Mouse (Mus musculus) hindlimb bud, embryonic 11.5 days (tissue): ENCODE results near the gene Spib.

Experiments
- DNase-seq: peaks from one replicate; pipeline ENCODE4 v3.0.0-alpha.2; 2012; ENCODE audit warnings: low read depth, low spot score; ENCODE audit errors: extremely low spot score

Spib gene

DNA sequence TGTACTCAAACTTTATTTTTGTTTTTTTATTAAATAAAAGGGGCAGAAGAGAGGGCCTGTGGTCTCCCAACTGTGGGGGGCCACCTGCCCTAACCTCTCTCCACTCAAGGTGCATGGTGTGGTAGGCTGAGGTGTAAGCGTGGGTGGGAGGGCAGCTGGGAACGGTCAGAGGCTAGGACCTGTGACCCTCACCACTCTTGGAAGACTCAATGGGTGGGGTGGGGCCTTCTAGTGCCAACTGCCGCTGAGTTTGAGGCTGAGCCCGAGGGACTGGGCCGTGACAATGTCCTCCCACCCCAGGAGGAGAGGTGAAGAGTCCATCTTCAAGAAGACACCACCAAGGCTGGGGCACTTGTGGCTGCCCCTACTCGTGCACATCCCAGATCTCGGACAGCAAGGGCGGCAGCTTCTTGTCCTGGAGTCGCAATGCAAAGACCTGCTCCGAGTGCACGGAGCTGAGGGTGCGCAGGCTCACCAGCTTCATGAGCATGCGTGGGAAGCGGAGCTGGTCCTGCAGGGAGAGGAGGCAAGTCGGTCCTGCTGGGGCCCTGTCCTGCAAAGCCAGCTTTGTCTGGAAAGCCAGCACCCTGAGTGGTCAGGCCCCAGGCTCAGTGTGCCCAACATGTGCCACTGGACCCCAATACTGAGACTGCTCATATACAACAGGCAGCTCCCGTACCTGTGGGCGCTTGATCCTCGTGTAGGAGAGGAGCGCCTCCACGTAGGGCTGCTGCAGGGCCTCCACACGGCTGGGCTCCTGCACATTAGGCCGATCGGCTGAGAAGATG, 17.9 kb upstream of the Spib start:
- no peak for DNase-seq

DNA sequence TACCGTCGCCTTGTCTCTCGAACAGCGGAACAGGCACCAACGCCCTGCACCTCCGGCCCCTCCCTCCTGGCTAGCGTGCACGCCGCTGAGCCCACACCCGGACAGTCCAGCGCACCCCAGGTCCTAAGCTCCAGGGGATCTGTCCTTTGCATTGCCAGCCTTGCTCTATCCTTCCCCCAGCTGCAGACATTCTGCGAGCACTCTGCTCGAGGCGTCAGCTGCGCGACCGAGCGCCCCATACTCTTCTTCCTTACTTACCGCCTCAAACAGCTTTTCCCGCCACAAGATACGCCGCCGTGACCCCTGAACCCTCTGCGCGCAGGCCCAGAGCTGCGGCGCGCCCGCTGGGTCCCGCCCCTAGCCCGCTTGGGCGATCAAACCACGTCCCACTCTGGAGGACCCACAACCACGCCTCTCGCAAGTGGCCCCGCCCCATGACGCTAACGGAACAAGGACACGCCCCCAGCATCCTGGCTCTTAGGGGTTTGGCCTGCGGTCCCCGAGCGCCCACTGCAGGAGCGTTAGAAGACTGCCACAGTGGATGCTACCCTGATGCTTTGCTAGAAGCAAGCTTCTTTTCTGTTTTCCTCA, 16.7 kb upstream of the Spib start, which contains the start of gene Pold1:
Gene Pold1 (minus strand): TSS at position 353 of the 591 bp plus-strand sequence.
- peak; percentile 95 for DNase-seq

DNA sequence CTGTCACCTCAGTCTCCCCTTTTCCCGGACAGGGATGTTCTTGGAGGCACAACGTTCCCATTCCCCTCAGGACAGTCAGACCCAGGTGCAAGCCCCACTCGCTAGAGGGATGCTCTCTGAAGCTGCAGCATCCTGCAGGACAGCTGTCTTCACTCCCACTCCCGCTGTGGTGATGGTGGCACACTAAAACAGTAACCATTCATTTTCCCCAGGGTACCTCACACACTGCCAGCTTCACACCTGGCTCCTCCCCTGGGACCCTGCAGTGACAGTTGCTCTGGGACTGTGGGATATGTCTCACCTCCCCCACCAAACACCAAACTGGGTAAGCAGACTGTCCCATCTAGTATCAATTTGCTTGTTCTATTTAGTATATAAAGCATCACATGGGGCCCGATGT, 15.9 kb upstream of the Spib start:
- DNase-seq, result no peak

DNA sequence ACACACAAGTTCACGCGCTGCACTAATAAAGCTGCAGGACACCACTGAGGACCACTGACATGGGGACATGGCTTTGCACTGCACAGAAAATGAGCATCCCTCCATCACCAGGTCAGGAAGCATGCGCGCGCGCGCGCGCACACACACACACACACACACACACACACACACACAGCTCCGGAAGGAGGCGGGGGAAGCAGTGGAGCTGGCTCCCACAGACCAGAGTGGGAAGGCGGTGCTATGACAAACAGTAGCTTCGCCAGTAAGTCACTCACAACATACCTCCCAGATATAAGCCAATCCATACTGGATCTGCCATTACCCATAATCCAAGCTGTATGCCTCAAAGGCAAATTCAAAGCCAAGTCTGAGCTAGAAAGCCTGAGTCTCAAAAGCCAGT, 15.2 kb upstream of the Spib start:
- no peak for DNase-seq

DNA sequence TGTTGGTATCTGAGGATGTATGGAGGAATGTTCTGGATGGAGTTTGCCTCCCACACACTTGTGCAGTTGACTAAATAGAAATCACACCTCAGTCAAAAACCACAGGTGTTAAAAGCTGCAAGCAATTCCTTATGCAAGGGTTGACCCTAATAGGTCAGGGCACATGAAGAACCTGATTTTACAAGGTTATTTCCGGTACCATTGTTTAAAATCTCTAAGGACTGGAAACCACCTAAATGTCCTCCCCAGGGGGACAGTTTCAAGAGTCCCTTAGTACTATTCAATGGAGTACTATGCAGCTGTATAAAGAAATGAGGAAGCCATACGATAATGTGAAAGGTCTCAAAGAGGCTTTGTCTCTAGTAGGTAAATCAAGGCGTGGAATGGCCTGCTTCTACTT, 14.4 kb upstream of the Spib start:
- DNase-seq, result no peak

DNA sequence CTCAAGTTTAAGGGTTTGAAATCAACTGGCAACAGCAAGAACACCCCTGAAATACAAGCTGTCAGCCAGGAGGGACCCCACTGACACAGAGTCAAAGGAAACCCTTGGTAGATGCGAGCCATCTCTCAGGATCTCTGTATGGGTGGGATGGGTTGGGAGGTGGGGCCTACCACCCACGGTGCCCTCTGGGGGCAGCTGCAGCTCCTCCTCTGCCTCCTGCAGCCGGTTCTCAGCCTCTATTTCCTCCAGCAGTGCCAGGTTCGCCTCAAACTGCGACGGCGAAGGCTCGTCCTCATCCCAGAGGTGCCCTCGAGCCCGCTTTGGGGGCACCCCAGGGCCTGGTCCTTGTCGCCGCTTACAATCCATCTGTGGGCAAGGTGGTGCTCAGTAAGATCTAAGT, 11.2 kb upstream of the Spib start:
- DNase-seq, result no peak

DNA sequence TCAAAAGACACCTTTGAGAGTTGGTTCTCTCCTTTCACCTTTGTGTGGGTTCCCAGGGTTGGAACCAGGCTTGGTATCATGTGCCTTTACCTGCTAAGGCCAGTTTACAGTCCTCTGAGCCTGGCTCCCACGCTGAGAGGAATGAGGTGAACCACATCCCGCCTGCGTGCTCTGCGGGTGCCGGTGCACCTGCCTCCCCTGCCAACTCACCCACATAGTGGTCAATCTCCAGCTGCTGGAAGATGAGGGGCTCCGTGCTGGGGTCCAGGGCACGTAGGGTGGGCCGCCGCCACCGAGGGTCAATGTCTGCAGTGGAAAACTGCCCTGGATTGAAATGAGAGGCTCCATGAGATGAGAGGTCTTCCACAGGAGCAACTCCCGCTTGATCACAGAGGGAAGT, 10.7 kb upstream of the Spib start:
- no peak for DNase-seq

DNA sequence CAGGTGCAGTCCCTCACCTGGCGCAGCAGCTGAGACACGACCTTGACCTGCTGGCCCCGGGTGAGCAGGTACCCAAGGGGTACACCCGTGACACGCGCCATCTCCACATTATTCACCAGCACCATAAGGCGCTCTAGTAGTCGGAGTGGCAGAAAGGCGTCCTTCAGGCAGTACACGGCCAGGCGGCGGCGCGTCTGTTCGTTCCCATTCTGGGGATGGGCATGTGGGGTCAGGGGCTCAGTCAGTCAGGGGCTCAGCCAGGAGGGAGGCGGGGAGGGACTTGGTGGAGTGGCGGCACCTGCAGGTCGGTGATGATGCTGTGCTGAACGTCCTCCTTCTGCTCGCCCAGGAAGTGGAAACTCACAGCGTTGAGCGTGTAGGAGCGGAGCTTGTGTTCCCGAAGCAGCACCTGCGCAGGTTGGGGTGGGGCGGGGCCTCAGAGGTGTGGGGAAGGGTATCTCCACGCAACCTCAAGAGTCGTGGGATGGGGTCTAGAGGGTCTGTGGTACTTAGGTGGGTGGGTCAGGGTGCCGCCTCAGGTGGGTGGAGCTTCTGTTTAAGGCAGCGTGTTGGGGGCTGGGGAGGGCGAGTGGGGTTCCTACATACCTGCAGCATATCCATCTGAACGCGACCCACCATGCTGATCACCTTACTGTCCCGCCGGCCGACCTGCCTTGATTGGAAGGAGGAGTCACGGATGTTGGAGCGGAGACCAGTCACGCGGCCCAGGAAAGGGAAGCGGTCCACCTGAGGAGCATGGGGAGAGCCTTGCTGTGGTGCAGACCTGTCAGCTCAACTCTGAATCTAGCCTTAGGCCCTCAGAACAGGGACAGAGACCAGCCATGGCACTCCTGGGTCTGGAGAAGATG, 7.1 kb upstream of the Spib start:
- DNase-seq, result no peak

DNA sequence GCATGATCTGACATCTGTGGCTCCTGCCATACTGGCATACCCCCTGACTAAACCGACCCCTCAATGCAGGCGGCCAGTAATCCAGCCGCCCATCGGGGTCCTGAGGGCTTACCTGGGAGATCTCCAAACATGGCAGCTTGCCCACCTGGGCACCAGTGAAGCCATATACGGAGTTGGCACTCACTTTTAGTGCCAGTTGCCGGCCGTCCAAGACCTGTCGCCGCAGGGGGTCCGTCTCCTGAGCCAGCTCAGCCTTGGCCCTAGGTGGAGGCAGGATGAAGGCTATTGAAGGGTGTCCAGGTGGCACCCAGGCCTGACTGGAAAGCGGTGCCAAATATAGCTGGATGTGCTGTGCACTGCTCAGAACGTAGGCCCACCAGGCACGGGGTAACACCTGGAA, 5.6 kb upstream of the Spib start:
- no peak for DNase-seq

DNA sequence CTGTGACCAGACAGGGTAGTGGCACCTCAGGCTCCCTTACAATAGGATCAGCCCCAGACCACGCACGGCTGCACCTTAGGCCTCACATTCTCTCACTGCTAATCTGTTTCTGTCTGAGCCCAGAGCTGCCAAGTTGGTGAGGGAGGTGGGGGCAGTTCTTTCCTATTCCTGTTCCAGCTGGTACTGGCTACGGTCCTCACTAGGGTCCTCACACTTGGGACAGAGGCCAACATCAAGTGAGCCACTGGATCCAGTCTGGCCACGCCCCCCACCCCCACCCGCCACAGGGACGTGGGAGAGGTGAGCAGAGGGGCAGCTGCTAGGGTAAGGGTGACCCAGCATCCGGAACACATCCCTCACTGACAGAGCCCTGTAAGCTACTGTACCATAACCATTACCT, 5.1 kb upstream of the Spib start:
- no peak for DNase-seq

DNA sequence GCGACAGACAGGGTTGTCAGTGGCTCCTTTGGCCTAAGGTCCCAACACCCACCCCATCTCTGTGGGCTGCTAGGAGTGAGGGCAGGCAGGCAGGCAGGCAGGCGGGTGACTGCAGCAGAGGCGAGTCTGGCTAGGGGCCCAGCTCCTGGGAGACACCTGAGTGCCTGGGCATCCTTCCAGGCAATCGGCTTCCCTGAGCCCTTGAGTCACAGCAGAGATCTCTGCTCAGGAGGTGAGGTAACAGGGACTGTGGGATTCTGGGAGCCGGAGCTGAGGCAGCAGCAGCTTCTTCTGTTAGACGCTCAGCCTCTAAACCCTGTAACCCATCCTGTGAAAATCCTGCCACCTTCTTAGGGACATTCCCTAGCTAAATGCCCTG, 4.7 kb upstream of the Spib start:
- no peak for DNase-seq

DNA sequence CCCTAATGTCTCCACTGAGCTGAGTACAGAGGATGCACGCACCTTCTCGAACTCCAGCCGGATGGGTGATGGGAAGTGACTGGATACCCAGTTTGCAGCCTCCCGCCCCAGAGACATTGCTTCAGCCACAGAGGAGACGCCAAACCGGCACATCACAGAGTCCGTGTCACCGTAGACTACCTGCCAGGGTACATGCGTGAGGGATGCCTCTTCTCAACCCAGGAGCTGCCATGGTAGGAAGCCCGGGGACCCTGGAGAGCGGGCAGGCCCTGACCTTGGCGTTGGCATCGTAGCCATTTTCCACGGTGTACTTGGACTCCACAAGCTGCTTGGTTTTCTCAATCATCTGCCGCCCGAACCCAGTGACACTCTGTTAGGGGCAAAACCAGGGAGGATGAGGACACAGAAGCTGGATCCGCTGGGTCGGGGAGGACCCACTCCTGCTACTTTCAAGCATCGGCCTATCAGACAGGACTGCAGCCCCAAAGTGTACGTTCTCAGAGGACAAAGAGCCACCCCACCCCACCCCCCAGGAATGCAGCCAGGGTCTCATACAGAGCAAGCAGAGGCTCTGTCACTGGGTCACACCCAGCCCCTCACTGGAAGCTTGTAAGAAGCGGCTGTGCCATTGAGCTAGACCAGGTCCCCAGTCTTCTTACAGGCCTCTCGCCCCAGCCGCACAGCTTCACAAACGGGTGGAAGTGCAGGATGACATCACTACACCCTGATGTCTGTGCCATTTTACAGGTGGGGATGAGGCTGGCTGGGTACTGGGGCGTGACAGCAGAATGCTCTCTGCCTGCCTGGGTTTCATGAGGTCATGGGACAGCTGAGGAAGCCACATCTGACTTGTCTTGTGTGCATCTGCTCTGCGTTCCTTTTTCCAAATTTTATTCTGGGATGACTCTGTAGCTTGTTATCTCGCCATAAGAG, 4.1 kb upstream of the Spib start:
- no peak for DNase-seq

DNA sequence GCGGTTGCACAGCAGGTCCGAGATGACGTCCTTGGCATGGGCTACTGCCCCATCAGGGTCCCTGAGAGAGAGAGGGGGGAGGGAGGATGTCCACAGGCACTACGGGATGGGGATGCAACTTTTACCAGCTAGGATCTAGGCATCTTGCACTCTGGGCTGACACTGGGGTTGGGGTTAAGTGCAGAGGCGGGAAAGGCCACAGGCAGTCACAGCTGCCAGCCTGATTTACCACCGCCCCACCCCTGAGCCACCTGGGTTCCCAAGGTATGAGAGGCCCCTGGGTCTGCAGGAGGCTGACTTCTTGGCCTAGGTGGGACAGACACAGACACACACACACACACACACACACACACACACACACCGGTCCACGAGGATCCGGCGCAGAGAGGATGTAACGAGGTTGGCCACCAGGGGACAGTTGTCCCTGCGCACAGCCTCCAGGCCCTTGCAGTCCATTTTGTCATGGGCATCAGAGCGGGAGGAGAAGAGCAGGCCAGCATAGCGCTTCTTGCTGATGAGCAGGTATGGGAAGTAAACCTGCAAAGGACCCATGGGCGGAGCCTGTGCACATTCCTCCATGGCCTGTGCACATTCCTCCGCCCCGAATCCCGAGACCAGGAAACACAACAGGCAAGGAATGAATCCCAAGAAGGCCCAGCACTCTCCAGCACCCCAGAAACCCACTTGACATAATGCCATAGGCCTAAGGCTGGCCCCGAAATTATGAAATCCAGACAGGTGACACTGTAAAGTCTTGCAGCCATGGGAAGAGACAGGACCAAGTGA, 3.0 kb upstream of the Spib start:
- DNase-seq, result no peak

DNA sequence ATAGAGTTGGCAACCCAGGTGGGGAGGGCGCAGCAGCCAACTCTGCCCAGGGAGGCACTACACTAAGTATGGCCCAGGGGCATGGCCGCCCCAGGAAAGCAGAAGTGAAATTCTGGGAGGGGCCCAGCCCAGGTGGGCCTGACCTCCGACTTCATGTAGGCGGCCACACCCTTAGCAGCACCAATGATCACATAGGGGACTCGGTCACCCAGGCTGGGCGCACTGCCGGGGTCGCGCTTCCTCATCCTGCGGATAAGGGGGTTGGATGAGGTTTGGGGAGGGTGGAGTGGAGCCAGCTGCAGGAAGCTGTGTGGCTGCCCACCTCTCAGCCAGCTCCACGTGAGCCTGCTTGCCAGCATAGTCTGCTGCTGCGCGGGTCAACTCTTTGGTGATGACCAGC, 2.4 kb upstream of the Spib start:
- no peak for DNase-seq

DNA sequence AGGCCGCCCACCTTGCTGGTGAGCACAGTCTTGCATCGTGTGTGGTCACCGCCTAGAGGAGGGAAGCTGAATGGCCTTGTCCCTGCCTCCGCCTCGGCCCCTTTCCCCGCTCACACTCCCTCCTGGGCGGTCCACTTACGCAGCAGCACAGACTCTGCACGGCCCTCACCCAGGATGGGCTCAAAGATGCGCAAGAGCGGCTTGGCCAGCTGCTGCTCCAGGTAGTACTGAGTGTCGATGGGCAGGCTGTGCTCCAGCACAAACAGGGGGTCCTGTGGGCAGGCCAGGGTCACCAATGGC, 1.8 kb upstream of the Spib start:
- DNase-seq, result no peak

DNA sequence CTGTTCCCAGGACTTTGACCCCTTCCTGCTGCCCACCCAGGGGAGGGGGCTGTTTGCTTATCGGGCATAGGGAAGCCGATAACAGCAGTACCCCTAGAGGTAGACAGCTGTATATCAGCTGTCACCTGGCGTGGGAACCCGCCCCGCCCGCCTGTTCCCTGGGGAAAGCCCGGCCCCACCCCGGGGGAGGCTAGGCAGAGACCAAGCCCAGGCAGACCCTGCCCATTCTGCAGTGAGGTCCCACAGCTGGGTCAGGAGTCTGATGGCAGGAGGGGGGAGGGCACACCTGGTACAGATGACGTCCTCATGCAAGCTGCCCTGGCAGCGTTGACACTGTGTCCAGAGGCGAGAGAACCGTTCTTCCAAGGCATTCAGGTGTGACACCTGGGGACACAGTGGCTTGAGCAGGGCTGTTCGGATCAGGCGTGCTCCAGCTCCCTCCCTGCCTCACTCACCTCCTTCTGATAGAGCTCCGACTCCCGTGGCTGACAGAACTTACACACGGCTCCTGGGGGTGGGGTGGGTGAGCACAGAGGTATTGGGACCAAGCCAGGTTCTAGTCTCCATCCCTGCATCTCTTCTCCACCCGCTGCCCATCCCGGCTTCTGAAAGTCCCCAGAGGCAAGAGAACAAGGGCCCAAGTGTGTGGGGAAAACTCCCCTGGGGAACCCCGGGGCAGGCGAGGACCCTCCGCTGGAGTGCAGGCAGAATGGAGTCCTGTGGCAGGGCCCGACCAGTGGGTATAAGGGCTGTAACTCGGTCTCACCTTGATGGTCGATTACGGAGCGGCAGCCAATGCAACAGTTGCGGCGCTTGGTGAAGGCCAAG, 1.3 kb upstream of the Spib start:
- DNase-seq, result no peak

DNA sequence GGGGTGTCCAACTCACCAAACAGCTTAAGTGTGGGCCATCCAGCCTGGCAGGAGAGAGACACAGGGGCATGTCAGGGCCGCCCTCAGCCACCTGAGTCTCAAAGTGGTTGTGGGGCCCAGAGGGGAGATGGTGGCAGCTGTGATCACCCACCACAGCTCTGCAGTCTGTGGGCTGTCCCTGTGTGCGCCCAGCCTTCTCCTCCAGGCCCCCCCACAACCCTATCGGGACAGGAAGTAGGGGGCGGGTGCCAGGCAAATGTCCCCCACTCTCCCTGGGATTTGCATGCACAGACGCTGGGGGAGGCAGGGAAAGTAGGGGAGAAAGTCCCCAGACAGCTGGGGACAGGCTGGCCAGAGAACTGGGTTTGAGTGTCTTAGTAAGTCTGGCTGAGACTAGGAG, 664 bp downstream of the Spib start:
- DNase-seq, result no peak

DNA sequence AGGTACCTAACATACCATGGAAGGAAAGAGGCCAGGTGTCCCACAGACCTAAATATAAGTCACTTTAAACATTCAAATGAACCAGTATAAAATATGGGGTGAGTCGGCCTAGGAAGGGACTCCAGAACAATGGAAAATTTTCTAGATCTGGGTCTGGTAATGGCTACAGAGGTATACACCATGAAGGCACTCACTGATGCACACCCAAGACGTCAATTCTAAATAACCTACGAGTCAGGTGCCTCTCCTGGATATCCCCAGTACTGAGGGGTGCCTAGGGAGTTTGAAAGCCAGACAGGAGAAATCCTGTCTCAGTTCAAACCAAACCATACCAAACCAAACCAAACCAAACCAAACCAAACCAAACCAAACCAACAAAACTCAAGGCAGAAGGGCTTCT, 1.4 kb downstream of the Spib start:
- no peak for DNase-seq

DNA sequence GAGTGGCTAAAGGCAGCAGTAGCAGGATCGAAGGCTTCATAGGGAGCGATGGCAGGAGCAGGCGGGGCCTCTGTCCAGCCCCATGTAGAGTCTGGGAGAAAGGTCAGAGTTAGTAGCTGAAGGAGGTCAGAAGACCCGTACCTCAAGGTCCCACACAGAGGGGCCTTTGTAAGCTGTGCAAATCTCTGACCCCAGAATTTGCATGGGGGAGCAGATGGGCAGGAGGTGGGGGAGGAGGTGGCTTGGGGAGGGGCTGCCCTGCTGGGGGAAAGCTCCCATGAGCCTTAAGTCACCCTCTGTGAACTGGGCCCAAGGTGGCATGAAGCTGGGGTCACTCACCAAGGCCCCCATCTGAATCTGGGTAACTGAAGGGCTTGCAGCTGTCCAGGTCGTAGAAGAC, 2.4 kb downstream of the Spib start:
- no peak for DNase-seq
